Mouse (Mus musculus): ENCODE measurements around the gene Cilp.
"Not testable (repeated sequence)": the region's sequence is repeated elsewhere in the genome, so short reads cannot be mapped to it uniquely, and the experiment has no call there.

Cilp gene

GRCm38 (mm10) chr9:65264959-65265358, at the start of gene Cilp:
Gene Cilp, plus strand, starts transcription at chr9:65265180.
- no peak for DNase-seq (ENCODE audit: low read depth, low spot score)

GRCm38 (mm10) chr9:65215494-65216126, 49.4 kb upstream of the Cilp start:
- DNase-seq (ENCODE audit: low read depth, low spot score) = no peak

GRCm38 (mm10) chr9:65216972-65217371, 48.0 kb upstream of the Cilp start:
- DNase-seq (ENCODE audit: low read depth, low spot score) = peak; percentile 71

GRCm38 (mm10) chr9:65217661-65218060, 47.3 kb upstream of the Cilp start:
- peak; percentile 30 for DNase-seq (ENCODE audit: low read depth, low spot score)

GRCm38 (mm10) chr9:65218916-65219315, 46.1 kb upstream of the Cilp start:
- no peak for DNase-seq (ENCODE audit: low read depth, low spot score)

- not testable (repeated sequence) for DNase-seq (ENCODE audit: low read depth, low spot score)
Observed at GRCm38 (mm10) chr9:65220398-65220797, 44.6 kb upstream of the Cilp start.

GRCm38 (mm10) chr9:65223927-65224326, 41.1 kb upstream of the Cilp start:
- no peak for DNase-seq (ENCODE audit: low read depth, low spot score)

- no peak for DNase-seq (ENCODE audit: low read depth, low spot score)
Observed at GRCm38 (mm10) chr9:65225795-65226194, 39.2 kb upstream of the Cilp start.

- peak; percentile 30 for DNase-seq (ENCODE audit: low read depth, low spot score)
Observed at GRCm38 (mm10) chr9:65230250-65230649, 34.7 kb upstream of the Cilp start.

GRCm38 (mm10) chr9:65231284-65231683, 33.7 kb upstream of the Cilp start:
- no peak for DNase-seq (ENCODE audit: low read depth, low spot score)

GRCm38 (mm10) chr9:65233243-65233985, 31.6 kb upstream of the Cilp start:
- no peak for DNase-seq (ENCODE audit: low read depth, low spot score)

- no peak for DNase-seq (ENCODE audit: low read depth, low spot score)
Observed at GRCm38 (mm10) chr9:65234734-65235133, 30.2 kb upstream of the Cilp start.

GRCm38 (mm10) chr9:65235601-65236000, 29.4 kb upstream of the Cilp start:
- DNase-seq (ENCODE audit: low read depth, low spot score) = no peak

GRCm38 (mm10) chr9:65237616-65238015, 27.4 kb upstream of the Cilp start:
- DNase-seq (ENCODE audit: low read depth, low spot score) = no peak

- no peak for DNase-seq (ENCODE audit: low read depth, low spot score)
Observed at GRCm38 (mm10) chr9:65238191-65238760, 26.7 kb upstream of the Cilp start.

- DNase-seq (ENCODE audit: low read depth, low spot score) = no peak
Observed at GRCm38 (mm10) chr9:65239176-65239575, 25.8 kb upstream of the Cilp start.

- DNase-seq (ENCODE audit: low read depth, low spot score) = no peak
Observed at GRCm38 (mm10) chr9:65239731-65240130, 25.2 kb upstream of the Cilp start.

- no peak for DNase-seq (ENCODE audit: low read depth, low spot score)
Observed at GRCm38 (mm10) chr9:65240587-65240986, 24.4 kb upstream of the Cilp start.

GRCm38 (mm10) chr9:65241973-65242372, 23.0 kb upstream of the Cilp start:
- DNase-seq (ENCODE audit: low read depth, low spot score) = no peak

GRCm38 (mm10) chr9:65243249-65243648, 21.7 kb upstream of the Cilp start:
- no peak for DNase-seq (ENCODE audit: low read depth, low spot score)

GRCm38 (mm10) chr9:65244036-65244806, 20.8 kb upstream of the Cilp start:
- DNase-seq (ENCODE audit: low read depth, low spot score) = no peak

Data from CD4-positive helper T cell, adult 2 months (primary cell).